Mouse (Mus musculus) cerebellum, adult 2 months (tissue): ENCODE results near the gene Pgrmc2.

Experiments used
- CTCF ChIP-seq: fragments of 200-500 bp; IDR thresholded peaks from 2 replicates; pipeline ENCODE4 v1.5.1; 2011; ENCODE audit warnings: low read depth, mild to moderate bottlenecking, control low read depth, low read length, moderate library complexity, borderline replicate concordance; ENCODE audit not compliant: insufficient read depth
- POLR2A ChIP-seq: fragments of 200-500 bp; IDR thresholded peaks from 2 replicates; pipeline ENCODE4 v1.6.1; 2011; ENCODE audit warnings: low read length, control low read depth, borderline replicate concordance; ENCODE audit not compliant: insufficient read depth

GRCm38 (mm10) chr3:41031286-41032210 is 51.3 kb downstream of the Pgrmc2 start:
- TF ChIP-seq POLR2A (no peak), CTCF (no peak)
